Mouse (Mus musculus): ENCODE measurements around the gene Poln. TPM values are rescaled to one million over a fixed set of nuclear protein-coding genes. Genes with fewer than 3 reads are reported as not detected.

Gene Poln
- 1 to 10 TPM in 2 of 4 experiments, under 1 TPM in 2; 0.80 to 2.5 (median 1.3) TPM for total RNA-seq (2022)

DNA sequence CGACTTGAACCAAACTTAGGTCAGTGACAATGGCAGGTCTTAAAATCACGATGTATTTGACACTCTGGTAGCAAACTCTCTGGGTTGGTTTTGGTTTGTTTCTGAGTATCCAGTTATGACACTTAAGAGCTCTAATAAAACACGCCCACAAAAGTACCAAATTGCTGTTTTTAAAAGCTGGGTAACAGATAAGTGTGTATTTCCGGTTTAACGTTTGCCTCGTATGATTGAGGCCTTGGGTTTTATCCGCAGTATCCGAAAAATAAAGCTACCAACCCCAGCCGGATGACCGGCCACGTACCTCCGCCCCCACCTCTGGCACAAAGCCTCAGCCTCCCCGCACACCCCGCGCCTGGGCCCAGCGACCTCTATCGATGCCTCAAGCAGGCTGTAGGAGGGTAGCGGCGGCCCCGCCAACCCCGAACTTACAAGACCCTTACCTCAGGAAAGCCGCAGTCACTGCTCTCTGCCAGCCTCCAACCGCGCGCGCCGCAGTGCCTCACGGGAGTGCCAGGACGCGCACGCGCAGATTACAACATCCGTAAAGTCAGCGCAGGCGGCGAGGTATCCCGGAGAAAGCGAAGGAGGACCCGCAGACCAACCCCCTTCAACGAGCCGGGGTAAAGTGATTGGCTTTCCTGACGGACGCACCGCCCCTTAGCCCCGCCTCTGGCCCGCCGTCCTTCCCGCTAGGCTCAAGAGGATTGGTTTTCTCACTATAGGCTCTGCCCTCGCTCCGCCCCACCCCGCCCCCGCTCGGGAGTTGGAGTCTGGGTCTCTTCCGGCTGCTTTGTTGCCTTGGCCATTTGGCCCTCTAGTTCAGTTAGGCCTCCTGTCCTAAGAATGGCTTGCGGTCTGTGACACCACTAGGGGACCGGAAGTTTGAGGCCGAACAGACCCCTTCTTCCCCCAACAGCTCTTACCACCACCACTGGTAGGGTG is at the start of gene Poln, which contains the start of gene Haus3:
Poln (minus strand) TSS at position 499 of the 942 bp plus-strand sequence.
Haus3 (minus strand) TSS at position 578 of the 942 bp plus-strand sequence.
- DNase-seq (ENCODE audit: low spot score in 2 of 2), result peak; percentile 90 to 98

- no peak for DNase-seq (ENCODE audit: low spot score in 2 of 2)
These were observed 49.4 kb upstream of the Poln start for GRCm38 (mm10) chr5:34218672-34219071.

GRCm38 (mm10) chr5:34217756-34218155 is 48.5 kb upstream of the Poln start:
- DNase-seq (ENCODE audit: low spot score in 2 of 2), result no peak

DNA sequence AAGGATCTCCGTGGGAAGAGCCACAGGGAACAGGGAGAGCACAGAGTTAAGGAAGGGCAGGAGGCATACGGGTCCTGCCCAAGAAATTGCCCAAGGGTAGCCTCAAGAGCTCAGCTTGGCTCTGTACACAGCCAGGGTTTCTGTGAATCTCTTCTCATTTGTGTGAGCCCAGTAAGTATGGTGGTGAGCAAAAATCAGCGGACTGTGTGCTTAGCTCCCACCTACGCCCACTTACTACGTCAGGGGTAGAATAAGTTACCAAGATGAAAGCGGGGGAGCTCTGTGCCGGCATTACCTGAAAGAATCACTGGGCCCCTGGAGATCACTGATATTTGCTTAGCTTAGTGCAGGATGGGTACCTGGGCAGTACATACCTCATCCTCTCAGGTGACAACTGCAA is 46.8 kb upstream of the Poln start:
- DNase-seq (ENCODE audit: low spot score in 2 of 2), result no peak

DNA sequence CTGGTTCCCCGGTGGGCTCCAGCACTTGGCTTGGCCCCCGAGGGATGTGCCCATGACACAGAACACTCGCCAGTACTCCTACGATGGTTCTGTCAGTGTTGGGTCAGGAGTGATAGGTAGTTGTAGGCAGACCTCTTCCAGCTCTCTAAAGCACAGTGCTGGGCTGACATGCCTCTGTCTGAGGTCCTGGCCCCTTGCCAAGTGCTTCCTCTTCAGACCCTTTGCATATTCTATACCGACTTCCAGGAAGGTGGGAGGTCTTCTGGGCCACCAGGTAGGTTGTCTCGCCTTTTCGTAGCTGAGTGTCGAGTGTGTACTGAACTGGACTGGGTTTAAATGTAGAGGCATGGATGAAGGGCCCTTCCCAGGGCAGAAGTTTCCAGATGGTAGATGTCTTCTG is 44.4 kb upstream of the Poln start:
- no peak for DNase-seq (ENCODE audit: low spot score in 2 of 2)

GRCm38 (mm10) chr5:34210279-34210678 is 41.0 kb upstream of the Poln start:
- no peak for DNase-seq (ENCODE audit: low spot score in 2 of 2)

DNA sequence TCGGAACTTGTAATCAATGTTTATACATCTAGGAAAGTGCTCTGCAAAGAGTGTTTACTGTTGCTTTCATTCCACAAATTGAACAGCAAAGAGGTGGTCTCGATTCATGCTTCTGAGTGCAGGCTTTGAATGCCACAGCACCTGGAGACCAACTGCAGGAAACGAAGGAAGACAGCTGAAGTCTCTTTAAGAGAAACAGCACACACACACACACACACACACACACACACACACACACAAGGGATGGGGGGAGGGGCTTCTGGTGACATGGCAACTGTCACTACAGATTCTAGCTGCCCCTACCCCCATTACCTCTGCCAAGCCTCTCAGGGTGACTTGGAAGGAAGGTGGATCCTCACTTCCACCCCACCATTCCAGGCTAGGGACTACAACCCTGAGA is 38.3 kb upstream of the Poln start:
- DNase-seq (ENCODE audit: low spot score in 2 of 2), result no peak

GRCm38 (mm10) chr5:34205788-34206187 is 36.5 kb upstream of the Poln start:
- no peak for DNase-seq (ENCODE audit: low spot score in 2 of 2)

DNA sequence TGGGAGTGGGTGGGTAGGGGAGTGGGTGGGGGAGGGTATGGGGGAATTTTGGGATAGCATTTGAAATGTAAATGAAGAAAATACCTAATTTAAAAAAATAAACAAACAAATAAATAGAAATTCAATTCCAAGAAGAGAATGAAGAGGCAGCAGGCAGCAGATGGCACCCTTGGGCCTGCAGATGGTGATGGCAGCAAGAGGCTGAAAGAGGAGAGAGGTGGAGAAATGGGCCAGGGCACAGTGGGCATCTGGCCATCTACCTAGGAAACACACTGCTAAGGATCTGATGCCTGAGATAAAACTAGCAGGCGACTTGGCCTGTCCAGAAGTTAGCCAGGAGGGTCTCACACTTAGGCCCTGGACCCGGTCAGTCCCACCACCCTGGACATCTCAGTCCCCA is 35.7 kb upstream of the Poln start:
- no peak for DNase-seq (ENCODE audit: low spot score in 2 of 2)

- no peak for DNase-seq (ENCODE audit: low spot score in 2 of 2)
These were observed 32.8 kb upstream of the Poln start for GRCm38 (mm10) chr5:34202006-34202405.

- DNase-seq (ENCODE audit: low spot score in 2 of 2), result no peak
These were observed 32.1 kb upstream of the Poln start for GRCm38 (mm10) chr5:34201396-34201795.

- DNase-seq (ENCODE audit: low spot score in 2 of 2), result no peak
These were observed 29.4 kb upstream of the Poln start for GRCm38 (mm10) chr5:34198615-34199014.

- DNase-seq (ENCODE audit: low spot score in 2 of 2), result peak; percentile 56 to 91
These were observed 28.0 kb upstream of the Poln start for GRCm38 (mm10) chr5:34197243-34197642.

DNA sequence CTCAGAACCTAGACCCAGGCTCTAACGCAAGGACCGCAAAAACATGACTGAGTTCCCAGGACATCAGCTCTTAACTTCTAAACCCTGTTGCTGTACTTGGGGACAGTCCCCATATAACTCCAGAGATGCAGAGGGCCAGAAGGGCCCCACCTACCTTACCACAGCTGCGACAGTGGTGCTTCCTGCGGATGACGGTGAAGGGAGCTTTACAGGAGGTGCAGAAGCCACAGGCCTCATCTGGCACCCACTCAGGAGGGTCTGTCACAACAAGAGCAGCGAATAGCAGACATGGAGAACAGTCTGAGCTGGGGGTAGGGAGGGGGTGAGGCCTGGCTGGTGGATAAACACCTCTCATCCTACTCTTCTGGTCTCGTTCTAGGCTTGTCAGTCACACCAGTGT is 27.2 kb upstream of the Poln start:
- no peak for DNase-seq (ENCODE audit: low spot score in 2 of 2)

- no peak for DNase-seq (ENCODE audit: low spot score in 2 of 2)
These were observed 26.5 kb upstream of the Poln start for GRCm38 (mm10) chr5:34195786-34196185.

- peak in 1 of 2 experiments; percentile 69 for DNase-seq (ENCODE audit: low spot score in 2 of 2)
These were observed 25.9 kb upstream of the Poln start for GRCm38 (mm10) chr5:34194975-34195662.

- no peak for DNase-seq (ENCODE audit: low spot score in 2 of 2)
These were observed 25.2 kb upstream of the Poln start for GRCm38 (mm10) chr5:34194426-34194825.

DNA sequence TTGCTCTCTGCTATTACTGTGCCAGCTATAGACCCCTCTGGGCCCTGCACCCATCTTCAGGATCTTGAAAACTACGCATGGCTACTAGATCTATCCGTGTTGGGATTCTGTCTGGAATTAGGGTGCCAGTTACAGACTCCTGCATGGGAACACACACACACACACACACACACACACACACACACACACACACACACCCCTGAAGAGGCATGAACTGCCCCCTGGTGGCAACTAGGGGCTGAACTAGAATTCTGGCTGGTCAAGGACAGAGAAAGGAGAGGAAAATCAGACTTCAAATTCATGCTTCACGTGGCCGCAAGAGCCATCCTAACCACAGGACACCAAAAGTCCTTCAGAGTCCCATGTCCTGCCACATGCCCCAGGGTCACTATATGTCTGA is 22.6 kb upstream of the Poln start:
- DNase-seq (ENCODE audit: low spot score in 2 of 2), result no peak

DNA sequence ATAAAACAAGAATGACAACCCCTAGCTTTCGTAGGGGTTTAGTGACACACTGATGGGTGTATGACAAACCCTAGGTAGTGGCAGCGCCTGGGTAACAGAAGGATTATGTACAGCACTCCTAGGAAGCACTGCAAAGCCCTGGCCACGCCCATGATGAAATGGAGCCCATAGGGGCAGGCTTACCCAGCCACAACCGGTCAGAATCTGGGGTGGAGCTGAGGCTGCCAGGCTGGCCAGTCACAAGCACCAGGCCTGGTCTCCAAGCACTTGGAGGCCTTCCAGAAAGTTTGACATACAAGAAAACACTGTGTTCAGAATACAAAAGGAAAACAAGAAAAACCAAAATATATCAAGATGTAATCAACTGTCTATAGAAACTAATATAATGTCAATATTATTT is 21.8 kb upstream of the Poln start:
- no peak for DNase-seq (ENCODE audit: low spot score in 2 of 2)

DNA sequence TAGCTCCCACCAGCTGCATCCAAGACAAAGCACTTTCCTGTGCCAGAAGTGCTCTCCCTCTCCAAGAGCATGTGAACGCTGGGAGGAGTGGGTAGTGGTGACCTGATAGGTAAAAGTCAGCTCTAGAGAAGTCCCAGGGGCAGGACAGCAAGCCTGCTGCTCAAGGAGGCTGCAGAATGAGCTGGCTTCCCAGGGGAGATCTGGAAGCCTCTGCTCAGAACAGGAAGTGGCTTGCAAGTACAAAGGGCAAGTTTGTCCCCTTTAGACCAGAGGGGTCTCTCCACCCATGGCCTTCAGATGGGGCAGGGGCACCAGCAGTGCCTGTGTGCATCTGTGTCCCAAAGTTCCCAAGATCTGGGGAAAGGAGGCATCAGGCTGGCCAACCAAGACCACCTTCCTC is 20.3 kb upstream of the Poln start:
- no peak for DNase-seq (ENCODE audit: low spot score in 2 of 2)

GRCm38 (mm10) chr5:34188856-34189255 is 19.6 kb upstream of the Poln start:
- no peak for DNase-seq (ENCODE audit: low spot score in 2 of 2)

- peak; percentile 98 to 100 for DNase-seq (ENCODE audit: low spot score in 2 of 2)
These were observed 18.5 kb upstream of the Poln start, which contains the start of gene Mxd4 for GRCm38 (mm10) chr5:34187601-34188316. TSS of gene Mxd4 (minus strand) at chr5:34187720.

Data from left cerebral cortex, adult 8-10 months (tissue).